Comparison of ENCODE assay signal across 20 mouse cellular contexts in the genomic region with DNA sequence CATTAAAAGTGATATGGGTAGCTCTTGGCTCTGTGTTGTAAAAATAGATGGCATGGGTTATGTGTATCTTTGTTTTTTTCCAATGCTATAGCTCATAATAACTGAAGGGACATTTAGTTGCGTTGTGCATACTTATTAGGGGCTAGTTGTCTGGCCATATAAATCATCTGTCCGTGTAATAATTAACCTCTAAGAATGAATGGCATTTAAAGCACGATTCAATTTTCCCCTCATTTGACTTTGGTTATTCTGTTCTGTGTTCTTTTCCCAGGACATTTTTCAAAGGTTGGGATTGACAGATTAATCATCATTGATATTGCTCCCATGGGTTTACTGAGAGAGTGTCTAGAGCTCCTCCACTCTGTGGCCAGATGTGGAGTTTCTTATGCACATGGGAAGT.
DNase-seq lines count a peak whose midpoint lies in the region; ATAC-seq and TF ChIP-seq lines count a peak whose summit lies in the region.
"Had no signal": no experiment of that assay in that cellular context is flagged by ENCODE, and none has a peak within 500 bp of the region (broad histone marks: within the 10 kb centered on the region; RNA-seq: fewer than 3 reads in every experiment).

No protein-coding gene starts in this region.

- no peaks in the 10 kb centered on the region for H3K27me3 ChIP-seq in heart, embryonic 10.5 days (ENCODE audit: insufficient read depth, poor library complexity, severe bottlenecking)
- no peaks in the 10 kb centered on the region for H3K27me3 ChIP-seq in hindbrain, embryonic 12.5 days
- no peaks in the 10 kb centered on the region for H3K27me3 ChIP-seq in hindbrain, embryonic 14.5 days (ENCODE audit: control insufficient read depth, insufficient read depth, low read length)
- H3K27me3 ChIP-seq in kidney, postnatal 0 days (ENCODE audit: insufficient read depth, low read length), result no peaks in the 10 kb centered on the region
- H3K27me3 ChIP-seq: embryonic facial prominence, embryonic 12.5 days had no signal

- no peak overlapping the region for H3K4me2 ChIP-seq in hindbrain, embryonic 12.5 days (replicated peaks)
- no peak overlapping the region for H3K4me2 ChIP-seq in hindbrain, embryonic 14.5 days (replicated peaks)
- 0 out of 2 replicates have a peak overlapping the region, but pooled peaks have one; percentile 5 for H3K4me2 ChIP-seq in kidney, postnatal 0 days (ENCODE audit: low read length)
- H3K4me2 ChIP-seq: embryonic facial prominence, embryonic 12.5 days; liver, embryonic 11.5 days had no signal

- no peak overlapping the region for H3K4me3 ChIP-seq in heart, embryonic 10.5 days
- H3K4me3 ChIP-seq in hindbrain, embryonic 12.5 days, result no peak overlapping the region
- no peak overlapping the region for H3K4me3 ChIP-seq in hindbrain, embryonic 14.5 days (replicated peaks; ENCODE audit: low read length)
- H3K4me3 ChIP-seq in kidney, postnatal 0 days (replicated peaks; ENCODE audit: low read depth, low read length), result no peak overlapping the region
- H3K4me3 ChIP-seq: embryonic facial prominence, embryonic 12.5 days; left cerebral cortex, adult 2 months had no signal

- ATAC-seq in hindbrain, embryonic 12.5 days (ENCODE audit: low FRiP score), result no peak
- ATAC-seq in hindbrain, embryonic 14.5 days (ENCODE audit: low FRiP score), result no peak
- ATAC-seq in kidney, postnatal 0 days (replicated peaks; ENCODE audit: low FRiP score, low read depth), result no peak
- ATAC-seq: CD4-positive, CD25-positive, alpha-beta regulatory T cell, adult 4 months had no signal

- DNase-seq in heart, embryonic 10.5 days (ENCODE audit: low spot score), result no peak
- no peak for DNase-seq in heart, postnatal 25 days (ENCODE audit: low spot score)
- no peak for DNase-seq in hindbrain, embryonic 14.5 days (ENCODE audit: low spot score)
- peak; percentile 48 for DNase-seq in kidney, postnatal 0 days (ENCODE audit: low spot score)
- DNase-seq in kidney, postnatal 4 days, result no peak
- DNase-seq in mesoderm, embryonic 11.5 days (ENCODE audit: low read depth, low spot score), result peak; percentile 47
- DNase-seq: adrenal gland, postnatal 25 days; cerebellum, adult 11 months; cerebellum, postnatal 10 days; gastrocnemius, postnatal 36 days; heart, postnatal 10 days; left cerebral cortex, postnatal 4 days; lung, adult 18-20 months; lung, postnatal 14 days; thymus, postnatal 25 days had no signal

- 94% methylated on average over 3 of the region's 3 CpGs for WGBS in heart, embryonic 10.5 days
- WGBS in hindbrain, embryonic 12.5 days, result 60% methylated on average over 3 of the region's 3 CpGs
- WGBS in hindbrain, embryonic 14.5 days, result 33% methylated on average over 3 of the region's 3 CpGs
- WGBS in kidney, postnatal 0 days, result 29% methylated on average over 3 of the region's 3 CpGs

- peak overlapping the region; percentile 42; the same call in 1 of the 2 replicates for H3K27ac ChIP-seq in heart, embryonic 10.5 days
- H3K27ac ChIP-seq in hindbrain, embryonic 12.5 days, result peak overlapping the region; percentile 52
- no peak overlapping the region for H3K27ac ChIP-seq in hindbrain, embryonic 14.5 days
- H3K27ac ChIP-seq in kidney, postnatal 0 days, result peak overlapping the region; percentile 47; the same call in 1 of the 2 replicates
- H3K27ac ChIP-seq: embryonic facial prominence, embryonic 12.5 days; left cerebral cortex, adult 2 months had no signal

- no peak for TF ChIP-seq CTCF in kidney, postnatal 0 days (IDR thresholded peaks at IDR 0.05; ENCODE audit: low read depth)

- peaks cover 7% of the 10 kb centered on the region; the same call in 1 of the 2 replicates for H3K36me3 ChIP-seq in heart, embryonic 10.5 days
- no peaks in the 10 kb centered on the region; the same call in 1 of the 2 replicates for H3K36me3 ChIP-seq in hindbrain, embryonic 12.5 days
- H3K36me3 ChIP-seq in hindbrain, embryonic 14.5 days (replicated peaks; ENCODE audit: control insufficient read depth, insufficient read depth), result no peaks in the 10 kb centered on the region; the same call in 1 of the 2 replicates
- H3K36me3 ChIP-seq in kidney, postnatal 0 days (ENCODE audit: insufficient read depth, low read length), result 0 out of 2 replicates have a peak, but pooled peaks cover 3% of the 10 kb centered on the region

- H3K9ac ChIP-seq in hindbrain, embryonic 12.5 days, result no peak overlapping the region
- H3K9ac ChIP-seq in hindbrain, embryonic 14.5 days, result no peak overlapping the region
- H3K9ac ChIP-seq in kidney, postnatal 0 days (ENCODE audit: low read depth, low read length), result no peak overlapping the region
- H3K9ac ChIP-seq: embryonic facial prominence, embryonic 12.5 days had no signal

- H3K9me3 ChIP-seq in heart, embryonic 10.5 days, result no peaks in the 10 kb centered on the region
- H3K9me3 ChIP-seq in hindbrain, embryonic 12.5 days (replicated peaks), result no peaks in the 10 kb centered on the region
- no peaks in the 10 kb centered on the region for H3K9me3 ChIP-seq in hindbrain, embryonic 14.5 days (ENCODE audit: control insufficient read depth, low read length)
- no peaks in the 10 kb centered on the region for H3K9me3 ChIP-seq in kidney, postnatal 0 days (replicated peaks; ENCODE audit: low read length)
- H3K9me3 ChIP-seq: embryonic facial prominence, embryonic 12.5 days had no signal

- intact Hi-C loops in heart, postnatal 25 days (cut with DNase I), result no loop called here

- peaks cover 85% of the 10 kb centered on the region for H3K4me1 ChIP-seq in heart, embryonic 10.5 days
- peaks cover 46% of the 10 kb centered on the region for H3K4me1 ChIP-seq in hindbrain, embryonic 12.5 days
- H3K4me1 ChIP-seq in hindbrain, embryonic 14.5 days (replicated peaks; ENCODE audit: control insufficient read depth, insufficient read depth, low read length), result peaks cover 31% of the 10 kb centered on the region
- peaks cover 50% of the 10 kb centered on the region for H3K4me1 ChIP-seq in kidney, postnatal 0 days (replicated peaks; ENCODE audit: insufficient read depth, low read length)

Comparison
In these comparisons a context has a peak if more than half of its experiments do, and no peak if none do; other contexts are left out.
1. DNase-seq: peak in kidney, postnatal 0 days (single experiment) and mesoderm, embryonic 11.5 days (single experiment); none in heart, embryonic 10.5 days (single experiment), heart, postnatal 25 days (single experiment), hindbrain, embryonic 14.5 days (single experiment) and kidney, postnatal 4 days (0 of 2).